Mouse (Mus musculus): Measurements from ENCODE around the gene Rbm33.

Gene Rbm33

DNA sequence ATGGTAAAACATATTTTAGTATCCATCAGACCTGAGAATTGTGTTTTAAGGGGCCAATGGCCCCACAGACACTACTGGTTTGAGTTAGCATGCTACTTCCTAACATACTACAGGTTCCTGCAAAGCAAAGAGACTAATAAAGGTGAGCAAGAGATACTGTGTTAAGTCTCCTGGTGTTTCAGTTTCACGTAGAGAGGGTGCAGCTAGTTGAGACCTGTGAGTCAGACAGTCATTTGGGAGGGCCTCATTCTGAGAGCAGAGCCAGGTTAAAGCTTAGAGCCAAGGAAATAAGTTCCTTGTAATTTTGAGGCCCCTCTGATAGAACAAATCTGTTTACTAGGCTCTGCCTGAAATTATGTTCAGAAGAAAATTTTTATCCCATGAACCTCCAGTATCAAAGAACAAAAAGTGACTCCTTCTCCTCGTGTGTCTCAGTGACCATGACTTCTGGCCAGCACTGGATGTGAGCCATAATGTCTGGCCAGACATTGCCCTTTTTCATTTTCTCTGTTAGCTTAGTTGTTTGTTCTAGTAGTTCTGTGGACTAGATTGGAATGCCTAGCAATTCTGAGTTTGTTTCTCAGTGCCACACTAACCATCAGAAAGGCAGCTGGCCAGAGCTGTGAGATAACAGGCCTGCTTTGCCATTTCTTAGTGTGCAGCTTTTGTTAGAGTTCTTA, 95.2 kb downstream of the Rbm33 start:
- no peak for DNase-seq (ENCODE audit: low spot score in 2 of 2)

DNA sequence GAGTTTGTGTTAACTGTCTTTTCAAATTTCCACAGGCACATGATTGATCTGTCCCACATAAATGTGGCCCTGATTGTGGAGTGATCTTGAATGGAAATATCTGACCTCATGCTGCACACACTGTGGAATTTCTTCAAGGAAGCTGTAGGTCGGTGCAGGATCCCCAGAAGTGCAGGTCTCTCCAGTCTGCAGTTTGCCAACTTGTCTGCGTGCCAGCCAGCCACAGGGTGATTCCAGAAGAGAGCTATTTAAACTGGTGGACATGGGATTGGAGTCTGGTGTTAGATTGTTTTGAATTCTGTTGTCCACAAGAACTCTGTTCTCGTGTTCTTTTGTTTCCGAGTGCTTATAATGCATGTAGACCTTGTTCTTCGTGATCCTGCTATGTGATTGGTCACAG, 96.6 kb downstream of the Rbm33 start:
- no peak for DNase-seq (ENCODE audit: low spot score in 2 of 2)

DNA sequence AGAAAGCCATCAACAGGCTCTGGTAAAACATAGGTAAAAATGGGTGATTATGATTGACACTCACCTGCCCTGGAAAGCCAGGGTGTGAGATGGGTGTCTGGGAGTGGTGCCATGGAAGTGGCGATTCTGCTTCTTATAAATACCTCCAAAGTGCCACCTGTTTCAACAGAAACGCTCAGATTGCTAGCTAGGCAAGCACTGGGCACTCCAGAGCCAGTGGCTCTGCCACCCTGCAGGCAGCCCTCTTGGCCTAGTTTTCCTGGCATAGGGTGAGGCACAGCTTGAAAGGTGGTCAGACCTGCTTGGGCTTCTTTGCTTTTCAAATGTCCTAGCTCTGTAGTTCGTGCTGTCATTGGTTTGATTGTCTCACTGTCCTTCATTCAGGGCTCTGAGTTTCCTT, 97.2 kb downstream of the Rbm33 start:
- no peak for DNase-seq (ENCODE audit: low spot score in 2 of 2)

DNA sequence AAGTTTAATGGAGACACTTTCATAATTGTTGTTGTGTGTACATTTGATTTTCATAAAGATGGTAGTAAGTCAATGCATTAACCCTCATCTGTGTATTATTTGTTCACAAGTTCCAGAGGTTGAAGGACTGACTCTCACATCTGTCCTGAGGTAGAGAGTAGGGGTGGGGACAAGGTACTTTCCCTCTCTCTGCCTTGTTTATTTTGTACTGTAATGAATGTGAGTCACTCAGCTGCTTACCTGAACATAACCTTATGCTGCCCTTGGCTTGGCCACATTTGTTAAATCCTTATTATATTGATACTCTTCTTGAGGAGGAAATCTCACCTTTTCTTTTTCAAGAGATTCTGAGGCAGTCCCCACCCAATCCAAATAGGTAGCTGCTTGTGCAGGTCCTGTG, 99.1 kb downstream of the Rbm33 start:
- DNase-seq (ENCODE audit: low spot score in 2 of 2) = no peak

DNA sequence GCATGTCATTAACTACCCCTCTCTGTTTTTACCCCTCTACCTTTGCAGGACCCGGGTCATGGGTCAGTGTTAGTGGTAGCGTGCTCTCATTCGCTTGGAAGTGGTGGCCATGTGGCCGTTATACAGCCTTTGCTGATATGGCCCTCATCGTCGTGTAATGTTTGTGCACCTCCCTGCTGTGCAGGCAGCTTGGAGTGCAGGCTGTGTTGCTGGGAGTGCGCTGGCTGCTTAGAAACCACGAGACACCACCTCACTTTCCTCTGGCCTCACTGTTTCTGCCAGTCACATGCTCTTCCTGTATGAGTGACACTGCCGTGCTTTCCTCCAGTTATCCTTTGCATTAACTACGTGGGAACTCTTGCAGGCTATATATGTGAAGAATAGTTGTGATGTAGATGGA, 101.8 kb downstream of the Rbm33 start:
- DNase-seq (ENCODE audit: low spot score in 2 of 2) = no peak

DNA sequence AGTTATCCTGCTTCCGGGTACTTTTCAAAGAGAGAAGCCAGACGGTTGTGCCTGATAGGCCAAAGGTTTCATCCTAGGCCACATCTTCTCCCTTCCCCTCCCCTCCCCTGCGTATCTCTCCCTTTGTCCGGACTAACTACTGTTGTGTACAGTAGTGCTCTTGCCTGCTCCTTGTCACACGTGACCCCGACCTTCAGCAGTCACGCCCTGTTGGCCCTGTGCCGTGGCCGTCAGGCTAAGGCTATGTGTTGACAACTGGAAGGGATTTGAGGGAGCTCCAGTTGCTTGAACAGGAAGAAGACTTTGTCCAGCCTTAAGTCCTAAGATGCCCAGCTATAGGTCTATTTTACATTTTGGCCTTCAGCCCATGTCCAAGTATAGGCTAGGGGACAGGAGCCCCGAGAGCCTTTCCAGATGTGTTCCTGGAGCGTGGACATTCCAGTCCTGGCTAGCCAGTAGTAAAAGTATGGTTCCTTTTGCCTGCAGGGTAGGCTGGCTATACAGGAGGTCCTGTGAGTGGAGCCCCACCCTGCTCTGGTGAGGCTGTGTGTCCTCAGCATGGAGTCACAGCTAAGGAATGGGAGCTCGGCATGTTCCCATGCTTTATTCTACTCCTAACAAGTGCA, 102.8 kb downstream of the Rbm33 start:
- DNase-seq (ENCODE audit: low spot score in 2 of 2) = no peak

DNA sequence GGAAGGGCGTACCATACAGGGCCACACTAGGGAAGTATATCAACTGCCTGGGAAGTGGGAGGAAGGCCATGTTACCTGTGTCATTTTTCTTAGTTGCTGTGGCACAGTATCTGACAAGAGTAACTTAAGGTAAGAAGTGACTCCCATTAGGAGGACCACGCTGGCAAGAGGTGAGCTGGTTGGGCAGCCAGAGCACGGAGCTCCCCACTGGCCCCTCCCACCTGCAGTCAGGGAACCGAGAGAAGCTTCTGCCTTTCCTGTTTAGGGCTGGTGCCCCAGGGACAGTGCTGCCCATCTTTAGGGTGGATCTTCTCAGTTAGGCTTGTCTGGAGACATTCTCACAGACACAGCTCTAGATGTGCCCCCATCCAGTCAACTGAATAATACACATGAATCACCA, 106.9 kb downstream of the Rbm33 start:
- DNase-seq (ENCODE audit: low spot score in 2 of 2) = no peak

DNA sequence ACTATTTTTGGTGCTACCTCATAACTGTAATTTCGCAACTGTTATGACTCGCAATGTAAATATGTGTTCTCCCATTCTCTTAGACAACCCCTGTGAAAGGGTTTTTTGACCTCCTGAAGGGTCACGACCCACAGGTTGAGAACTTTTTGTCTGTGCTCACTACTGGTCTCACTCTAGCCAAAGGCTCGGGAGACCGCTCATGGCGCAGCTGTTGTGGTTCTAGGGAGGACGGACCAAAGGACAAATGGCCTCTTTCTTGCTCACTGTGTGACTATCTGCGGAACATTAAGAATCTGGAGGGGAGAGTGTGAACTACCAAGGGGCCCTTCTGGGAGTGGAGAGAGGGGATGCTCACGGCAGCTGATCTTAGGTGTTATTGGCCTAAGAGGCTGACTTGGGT, 109.0 kb downstream of the Rbm33 start:
- DNase-seq (ENCODE audit: low spot score in 2 of 2) = no peak

DNA sequence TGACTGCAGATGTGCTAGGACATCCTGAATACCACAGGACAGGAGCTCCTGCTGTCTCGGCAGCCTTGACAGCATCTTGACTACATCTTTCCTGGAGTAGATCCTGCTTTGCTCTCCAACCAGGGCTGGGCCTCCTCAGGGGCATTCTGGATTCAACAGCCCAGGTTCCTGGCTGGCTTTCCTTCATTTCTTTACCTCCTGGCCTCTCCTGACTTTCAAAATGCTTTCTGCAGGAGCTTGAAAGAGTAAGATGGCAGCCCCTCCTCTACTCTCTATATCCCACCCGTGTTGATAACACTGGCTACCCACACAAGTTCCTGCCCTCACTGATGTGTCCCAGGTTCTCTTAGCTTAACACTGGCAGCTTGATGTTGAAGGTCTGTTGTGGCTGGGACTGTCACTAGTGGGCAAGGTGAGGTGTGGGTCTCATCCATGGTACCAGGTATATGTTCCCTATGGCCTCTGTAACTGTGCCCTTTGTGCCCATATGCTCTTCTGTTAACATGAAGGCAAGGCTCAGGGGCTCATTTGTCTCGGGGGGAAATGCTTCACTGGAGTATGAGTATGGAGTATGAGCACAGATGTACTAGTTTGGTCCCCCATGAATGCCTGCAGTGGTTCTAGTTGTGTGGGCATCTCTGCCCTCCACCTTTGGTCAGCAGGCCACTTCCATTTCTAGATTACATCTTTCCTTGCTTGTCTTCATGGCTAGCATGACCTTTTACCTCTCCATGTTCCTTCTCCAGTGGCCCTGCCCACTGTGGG, 133.4 kb downstream of the Rbm33 start:
- DNase-seq (ENCODE audit: low spot score in 2 of 2) = peak; percentile 14 to 34

DNA sequence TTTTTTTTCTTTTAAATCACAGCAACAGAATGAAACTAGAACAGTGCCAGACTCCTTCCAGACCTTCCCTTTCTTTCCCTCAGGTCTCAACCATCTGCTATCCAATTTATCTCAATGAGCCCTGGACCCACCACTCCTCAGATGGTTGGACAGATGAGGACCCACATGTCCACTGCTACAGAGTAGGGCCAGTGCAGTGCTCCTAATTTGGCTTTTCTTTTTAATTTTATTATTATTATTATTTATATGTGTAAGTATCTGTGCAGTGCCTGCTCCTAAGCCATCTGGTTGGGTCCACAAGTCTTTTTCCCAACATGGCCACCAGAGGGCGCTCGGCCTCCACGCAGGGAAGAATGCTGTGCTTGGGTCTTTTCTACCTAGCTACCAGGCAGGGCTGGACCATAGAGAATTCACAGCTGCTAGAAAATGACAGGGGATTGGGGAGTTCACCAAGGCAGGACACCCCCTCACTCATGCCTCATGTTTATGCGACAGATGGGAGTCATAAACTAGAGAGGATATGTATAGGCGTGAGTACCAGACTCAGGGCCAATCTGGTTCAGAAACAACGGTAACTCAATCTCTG, 134.2 kb downstream of the Rbm33 start:
- DNase-seq (ENCODE audit: low spot score in 2 of 2) = peak; percentile 65 to 83

DNA sequence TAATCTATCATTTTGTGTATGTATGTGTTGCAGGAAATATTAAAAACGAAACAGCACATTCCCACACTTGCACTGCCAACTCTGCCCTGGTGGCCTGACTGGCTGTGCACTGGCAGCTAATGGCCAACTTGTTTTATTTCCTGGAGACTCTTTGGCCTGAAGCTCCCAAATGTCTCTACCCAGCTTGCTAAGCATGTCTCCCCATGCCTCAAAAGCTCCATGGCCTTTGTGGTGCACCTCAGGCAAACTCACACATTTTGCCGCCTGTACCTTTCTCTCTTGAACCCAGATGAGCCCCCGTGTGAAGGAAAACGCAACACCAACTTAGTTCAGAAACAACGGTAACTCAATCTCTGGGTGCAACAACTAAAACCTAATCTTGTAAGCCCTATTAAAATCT, 136.2 kb downstream of the Rbm33 start:
- peak in 1 of 2 experiments; percentile 41 for DNase-seq (ENCODE audit: low spot score in 2 of 2)

DNA sequence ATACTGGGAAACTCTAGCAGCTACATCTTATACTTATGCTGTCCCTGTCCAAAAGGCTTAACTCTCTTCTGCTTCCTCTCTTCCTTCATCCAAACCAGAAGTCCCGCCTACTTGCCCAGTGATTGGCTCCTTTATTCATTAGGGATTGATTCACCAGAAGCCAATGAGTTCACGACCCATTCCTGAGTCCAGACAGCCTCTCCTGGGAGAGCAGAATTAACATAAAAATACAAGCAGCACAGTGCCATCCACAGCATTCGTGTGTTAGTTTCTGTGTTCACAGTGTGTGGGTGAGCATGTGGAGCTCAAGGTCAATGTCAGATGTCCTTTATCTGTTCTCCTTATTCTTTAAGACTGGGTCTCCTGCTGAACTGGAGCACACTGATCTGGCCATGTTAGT, 136.6 kb downstream of the Rbm33 start:
- DNase-seq (ENCODE audit: low spot score in 2 of 2) = no peak

DNA sequence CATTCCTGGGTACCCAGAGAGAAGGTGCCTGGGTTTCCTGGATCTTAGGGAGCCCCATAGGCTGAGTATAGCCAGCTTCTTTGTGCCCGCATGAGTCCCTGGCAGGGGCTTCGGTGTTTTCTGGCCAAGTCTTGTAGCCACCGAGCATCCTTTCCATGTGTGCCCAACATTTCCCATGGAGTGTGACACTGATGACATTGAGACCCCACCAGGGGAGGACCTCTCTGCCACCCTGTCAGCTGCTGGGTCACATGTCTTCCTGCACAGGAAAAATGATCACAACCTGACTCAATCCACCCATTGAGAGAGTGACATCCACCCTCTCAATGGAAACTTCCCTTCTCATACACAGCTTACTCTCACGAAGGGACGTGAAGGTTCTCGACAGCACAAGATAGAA, 137.6 kb downstream of the Rbm33 start:
- DNase-seq (ENCODE audit: low spot score in 2 of 2) = peak; percentile 15 to 34

DNA sequence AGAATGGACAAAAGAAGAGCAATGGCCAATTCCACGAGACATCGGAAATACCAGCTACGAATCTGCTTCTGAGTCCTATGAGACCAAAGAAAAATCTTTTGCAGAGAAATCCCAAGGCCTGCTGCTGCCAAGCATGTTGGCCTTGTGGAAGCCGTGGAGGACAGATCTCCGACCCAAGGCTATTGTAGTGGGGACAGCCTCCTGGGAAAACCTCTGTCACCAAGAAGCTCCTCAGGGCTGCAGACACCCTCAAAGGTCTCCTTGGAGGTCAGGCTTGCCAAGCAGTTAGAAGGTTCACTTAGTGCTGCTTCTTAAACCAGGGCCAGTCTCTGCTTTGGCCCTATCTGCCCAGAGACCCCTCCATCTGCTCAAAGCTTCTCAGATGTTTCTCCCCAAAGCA, 138.8 kb downstream of the Rbm33 start:
- DNase-seq (ENCODE audit: low spot score in 2 of 2) = peak; percentile 14 to 26

DNA sequence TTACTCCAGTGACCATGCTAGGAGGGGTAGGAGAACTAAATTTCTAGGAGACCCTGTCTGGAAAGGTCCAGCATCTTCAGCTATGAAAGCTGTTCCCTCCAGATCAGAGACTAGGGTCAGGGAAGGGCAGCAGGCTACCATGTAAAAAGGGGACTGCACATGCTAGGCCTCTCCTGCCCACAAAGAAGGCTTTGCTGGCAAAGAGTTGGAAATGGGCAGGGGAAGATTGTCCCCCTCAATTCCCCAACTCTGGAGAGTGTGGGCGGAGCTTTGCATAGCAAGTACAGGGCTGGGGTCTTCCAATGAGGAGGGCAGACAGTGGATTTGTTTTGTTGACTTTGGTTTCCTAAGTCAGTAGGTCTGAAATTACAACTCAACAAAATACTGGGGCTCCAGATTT, 139.4 kb downstream of the Rbm33 start:
- peak; percentile 7 to 46 for DNase-seq (ENCODE audit: low spot score in 2 of 2)

DNA sequence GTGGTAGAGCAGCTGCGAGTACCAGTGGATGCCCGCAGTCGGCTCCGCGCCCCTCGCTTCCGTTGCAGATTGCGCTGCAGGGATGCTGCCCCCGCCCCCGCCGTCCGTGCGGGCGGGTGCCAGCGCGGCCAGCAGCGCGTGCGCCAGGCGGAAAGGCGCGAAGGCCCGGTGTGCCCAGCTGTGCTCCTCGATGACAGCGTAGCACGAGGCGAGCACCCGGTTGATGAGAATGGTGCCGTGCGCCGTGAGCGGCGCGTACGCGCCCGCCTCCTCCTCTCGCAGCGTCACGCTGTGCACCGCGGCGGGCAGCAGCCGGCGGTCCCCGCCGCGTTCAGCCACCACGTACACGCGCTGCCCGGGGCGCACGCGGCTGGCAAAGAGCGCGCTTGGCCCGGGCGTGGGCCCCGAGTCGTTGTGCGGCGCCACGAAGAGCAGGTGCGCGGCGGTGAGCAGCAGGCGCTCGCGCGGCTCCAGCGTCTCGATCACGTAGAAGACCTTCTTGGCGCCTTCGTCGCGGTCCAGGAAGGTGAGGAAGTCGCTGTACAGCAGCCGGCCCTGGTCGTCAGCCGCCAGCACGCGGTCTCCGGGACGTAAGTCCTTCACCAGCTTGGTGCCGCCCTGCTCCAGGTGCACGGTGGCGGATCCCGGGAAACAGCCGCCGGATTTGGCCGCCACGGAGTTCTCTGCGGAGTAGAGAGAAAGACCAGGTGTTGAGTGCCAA, 141.2 kb downstream of the Rbm33 start:
- DNase-seq (ENCODE audit: low spot score in 2 of 2) = peak; percentile 17 to 54

DNA sequence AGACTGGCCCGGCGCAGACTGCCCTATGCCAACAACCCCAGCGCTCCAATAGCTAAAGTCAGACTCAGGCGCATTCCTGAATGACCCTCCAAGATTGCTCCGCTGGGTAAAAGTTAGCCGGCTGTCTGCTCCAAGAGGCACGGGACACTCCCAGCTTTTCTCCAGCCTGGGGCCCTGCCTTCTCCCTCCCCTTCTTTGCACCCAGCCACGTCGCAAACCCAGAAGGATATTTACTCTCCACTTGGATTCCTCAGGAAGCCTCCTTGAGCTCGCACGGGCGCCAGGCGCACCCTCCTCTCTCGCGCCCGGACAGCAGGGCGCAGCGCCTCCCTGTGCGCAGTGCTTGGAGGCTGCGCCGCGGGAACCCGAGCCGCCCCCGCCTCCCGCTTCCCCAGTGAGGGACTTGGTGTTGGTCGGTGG, 141.9 kb downstream of the Rbm33 start:
- peak; percentile 19 to 56 for DNase-seq (ENCODE audit: low spot score in 2 of 2)

DNA sequence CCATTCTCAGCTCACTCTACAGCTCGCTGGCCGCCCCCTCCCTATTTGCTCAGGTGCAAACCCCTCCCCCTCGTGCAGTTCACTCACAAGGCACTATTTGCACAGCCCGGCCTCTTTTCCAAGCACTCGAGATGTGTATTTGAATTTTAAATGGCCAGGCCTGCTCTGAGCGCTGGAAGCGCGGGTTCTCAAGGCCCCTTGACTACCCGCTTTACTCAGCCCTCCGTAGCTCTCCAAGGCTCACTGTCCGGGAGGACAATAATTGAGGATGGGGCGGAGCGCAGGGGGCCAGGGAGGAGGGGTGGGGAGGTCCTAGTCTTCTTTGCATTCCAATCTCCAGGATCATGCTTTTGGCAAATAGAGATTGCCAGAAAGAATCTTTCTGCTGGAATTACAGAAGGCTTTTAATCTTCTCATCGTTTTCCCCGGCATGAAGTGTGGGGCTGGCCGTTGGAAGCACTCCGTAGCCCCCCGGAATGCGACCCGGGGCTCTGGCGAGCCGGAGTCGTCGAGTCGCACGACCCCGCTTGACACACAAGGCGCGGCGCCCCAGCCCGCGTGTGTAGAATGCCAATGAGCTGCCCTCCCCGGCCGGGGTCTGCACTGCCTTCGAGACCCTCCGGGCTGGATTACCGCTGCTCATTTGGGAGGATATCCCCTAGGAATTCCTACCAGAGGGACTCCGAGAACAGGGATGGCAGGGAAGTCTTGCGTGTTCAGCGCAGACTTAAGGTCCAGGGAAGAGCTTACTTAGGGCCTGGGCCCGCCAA, 142.7 kb downstream of the Rbm33 start:
- DNase-seq (ENCODE audit: low spot score in 2 of 2) = peak; percentile 15 to 58

DNA sequence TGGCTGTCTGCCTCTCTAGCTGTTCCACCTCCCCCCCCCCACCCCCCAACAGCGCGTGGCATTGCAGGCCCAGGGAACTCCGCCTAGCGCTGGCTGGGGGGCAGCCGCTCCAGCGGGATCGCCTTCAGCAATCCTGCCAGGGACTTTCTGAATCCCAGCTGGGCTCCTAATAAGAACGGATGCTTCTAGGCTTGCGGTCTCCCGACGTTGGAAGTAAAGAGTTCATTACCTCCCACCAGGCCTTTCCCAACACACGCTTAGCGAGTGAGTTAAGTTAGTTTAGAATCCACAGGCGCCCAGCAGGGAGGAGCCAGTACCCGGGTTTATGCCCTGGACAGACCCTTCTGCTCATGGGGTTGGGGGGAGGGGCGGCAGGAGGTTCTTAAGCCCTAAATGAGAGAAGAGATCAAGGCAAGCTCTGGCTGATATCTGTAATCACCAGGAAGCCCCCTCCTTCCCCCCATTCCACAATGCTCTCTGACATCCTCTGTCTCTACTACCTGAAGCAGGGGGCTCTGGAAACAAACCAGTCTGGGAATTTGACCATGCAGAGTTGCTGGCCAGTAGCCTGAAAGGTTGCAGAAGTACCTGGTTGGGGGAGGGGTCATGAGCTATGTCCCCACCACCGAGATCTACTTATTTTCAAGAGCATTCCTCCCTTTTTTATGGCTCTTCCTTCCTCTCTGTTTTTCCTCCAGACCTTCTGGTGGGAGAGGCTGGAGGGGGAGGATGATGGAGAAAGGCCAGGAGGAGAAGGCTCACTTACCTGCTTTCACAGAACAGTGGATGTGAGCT, 143.8 kb downstream of the Rbm33 start:
- DNase-seq (ENCODE audit: low spot score in 2 of 2) = peak in 1 of 2 experiments; percentile 52

DNA sequence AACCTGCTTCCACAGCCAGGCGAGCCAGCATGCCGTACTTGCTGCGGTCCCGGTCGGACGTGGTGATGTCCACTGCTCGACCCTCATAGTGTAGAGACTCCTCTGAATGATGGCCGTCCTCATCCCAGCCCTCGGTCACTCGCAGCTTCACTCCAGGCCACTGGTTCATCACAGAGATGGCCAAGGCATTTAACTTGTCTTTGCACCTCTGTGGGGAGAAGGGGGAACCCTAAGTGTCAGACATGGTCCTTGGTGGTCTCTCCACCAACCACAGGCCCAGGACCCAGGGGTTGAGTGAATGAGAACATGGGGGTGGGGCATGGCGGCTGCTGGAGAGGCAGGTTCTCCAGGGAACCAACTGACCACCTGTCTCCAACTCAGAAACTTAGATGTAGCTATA, 144.5 kb downstream of the Rbm33 start:
- DNase-seq (ENCODE audit: low spot score in 2 of 2) = peak in 1 of 2 experiments; percentile 56

Measured in urinary bladder, postnatal 4 days (tissue).